ENCODE assay signal across 18 mouse cellular contexts in the genomic region with DNA sequence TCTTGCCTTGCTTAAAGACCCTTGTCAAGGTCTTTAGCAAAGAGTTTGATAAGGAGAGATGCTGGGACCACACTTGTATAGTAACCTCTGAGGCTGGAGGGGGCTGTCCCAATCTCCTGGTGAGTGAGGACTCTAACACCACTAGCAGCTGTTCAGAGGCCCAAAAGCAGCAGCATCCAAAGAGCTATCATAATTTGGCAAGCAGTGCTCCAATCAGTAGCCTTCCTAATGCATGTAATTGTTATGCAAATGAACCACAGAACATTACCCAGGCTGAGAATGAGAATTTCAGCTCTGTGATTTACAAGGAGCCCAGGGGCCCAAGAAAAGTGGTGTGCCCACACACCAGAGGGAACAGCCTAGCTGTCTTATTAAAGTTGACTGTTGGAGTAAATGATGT.
DNase-seq lines count a peak whose midpoint lies in the region; ATAC-seq lines count a peak whose summit lies in the region.
"Had no signal": no experiment of that assay in that cellular context is flagged by ENCODE, and none has a peak within 500 bp of the region (broad histone marks: within the 10 kb centered on the region; RNA-seq: fewer than 3 reads in every experiment).

No protein-coding gene starts in this region.

- no peak overlapping the region for H3K4me3 ChIP-seq in forebrain, embryonic 13.5 days
- no peak overlapping the region for H3K4me3 ChIP-seq in forebrain, embryonic 10.5 days
- no peak overlapping the region for H3K4me3 ChIP-seq in midbrain, embryonic 14.5 days (replicated peaks; ENCODE audit: low read depth, low read length)
- no peak overlapping the region for H3K4me3 ChIP-seq in midbrain, embryonic 13.5 days (replicated peaks)
- no peak overlapping the region for H3K4me3 ChIP-seq in forebrain, embryonic 16.5 days (replicated peaks; ENCODE audit: low read length)
- H3K4me3 ChIP-seq: embryonic facial prominence, embryonic 10.5 days; heart, embryonic 12.5 days; hindbrain, embryonic 10.5 days had no signal

- no peak for DNase-seq in forebrain, embryonic 10.5 days (ENCODE audit: extremely low spot score, low spot score)
- DNase-seq in midbrain, embryonic 14.5 days, result peak; percentile 12
- DNase-seq in Muller cell, postnatal 12 days (ENCODE audit: inconsistent ontology term), result peak; percentile 56
- DNase-seq in spleen, postnatal 10 days (ENCODE audit: low spot score in 2 of 2), result no peak
- DNase-seq in right cerebral cortex, postnatal 10 days (ENCODE audit: low spot score in 2 of 2), result no peak
- DNase-seq: adrenal gland, adult 2 months; cerebellum, adult 2 months; cerebellum, postnatal 10 days; gastrocnemius, postnatal 14 days; kidney, adult 8-10 months had no signal

- no peaks in the 10 kb centered on the region for H3K27me3 ChIP-seq in forebrain, embryonic 13.5 days
- no peaks in the 10 kb centered on the region for H3K27me3 ChIP-seq in forebrain, embryonic 10.5 days (ENCODE audit: poor library complexity, severe bottlenecking)
- H3K27me3 ChIP-seq in midbrain, embryonic 14.5 days (ENCODE audit: control insufficient read depth, insufficient read depth, low read length), result no peaks in the 10 kb centered on the region
- H3K27me3 ChIP-seq in midbrain, embryonic 13.5 days, result no peaks in the 10 kb centered on the region
- H3K27me3 ChIP-seq in forebrain, embryonic 16.5 days (replicated peaks; ENCODE audit: control insufficient read depth, insufficient read depth, low read length), result no peaks in the 10 kb centered on the region
- H3K27me3 ChIP-seq: heart, embryonic 12.5 days had no signal

- H3K4me2 ChIP-seq in forebrain, embryonic 13.5 days, result no peak overlapping the region
- H3K4me2 ChIP-seq in midbrain, embryonic 14.5 days (ENCODE audit: low read length), result no peak overlapping the region
- H3K4me2 ChIP-seq in midbrain, embryonic 13.5 days (replicated peaks), result no peak overlapping the region
- no peak overlapping the region for H3K4me2 ChIP-seq in forebrain, embryonic 16.5 days (ENCODE audit: low read length)
- H3K4me2 ChIP-seq: heart, embryonic 12.5 days had no signal

- H3K9me3 ChIP-seq in forebrain, embryonic 13.5 days (replicated peaks), result no peaks in the 10 kb centered on the region
- no peaks in the 10 kb centered on the region for H3K9me3 ChIP-seq in forebrain, embryonic 10.5 days
- H3K9me3 ChIP-seq in midbrain, embryonic 14.5 days (ENCODE audit: control insufficient read depth, low read length), result no peaks in the 10 kb centered on the region
- no peaks in the 10 kb centered on the region for H3K9me3 ChIP-seq in midbrain, embryonic 13.5 days
- no peaks in the 10 kb centered on the region for H3K9me3 ChIP-seq in forebrain, embryonic 16.5 days (ENCODE audit: control insufficient read depth, low read length)
- H3K9me3 ChIP-seq: embryonic facial prominence, embryonic 10.5 days; heart, embryonic 12.5 days; hindbrain, embryonic 10.5 days had no signal

- ATAC-seq in forebrain, embryonic 13.5 days, result peak; percentile 68; the same call in 1 of the 2 replicates
- ATAC-seq in midbrain, embryonic 14.5 days (ENCODE audit: low FRiP score, low TSS enrichment), result no peak
- ATAC-seq in midbrain, embryonic 13.5 days, result no peak
- peak; percentile 72 for ATAC-seq in forebrain, embryonic 16.5 days
- ATAC-seq: inflammation-experienced regulatory T-cells, adult 6 months; intestine, postnatal 0 days had no signal

- peaks cover 10% of the 10 kb centered on the region for H3K4me1 ChIP-seq in forebrain, embryonic 13.5 days
- peaks cover 7% of the 10 kb centered on the region; the same call in 1 of the 2 replicates for H3K4me1 ChIP-seq in forebrain, embryonic 10.5 days
- H3K4me1 ChIP-seq in midbrain, embryonic 14.5 days (ENCODE audit: control insufficient read depth, insufficient read depth, low read length), result no peaks in the 10 kb centered on the region
- no peaks in the 10 kb centered on the region for H3K4me1 ChIP-seq in midbrain, embryonic 13.5 days (replicated peaks)
- H3K4me1 ChIP-seq in forebrain, embryonic 16.5 days (replicated peaks; ENCODE audit: control insufficient read depth, insufficient read depth, low read length), result peaks cover 4% of the 10 kb centered on the region; the same call in 1 of the 2 replicates
- H3K4me1 ChIP-seq: embryonic facial prominence, embryonic 10.5 days; heart, embryonic 12.5 days had no signal

- no peaks in the 10 kb centered on the region for H3K36me3 ChIP-seq in forebrain, embryonic 13.5 days (ENCODE audit: poor library complexity, severe bottlenecking)
- H3K36me3 ChIP-seq in forebrain, embryonic 10.5 days (replicated peaks), result no peaks in the 10 kb centered on the region
- no peaks in the 10 kb centered on the region for H3K36me3 ChIP-seq in midbrain, embryonic 14.5 days (ENCODE audit: control insufficient read depth, insufficient read depth, low read length)
- no peaks in the 10 kb centered on the region for H3K36me3 ChIP-seq in midbrain, embryonic 13.5 days
- H3K36me3 ChIP-seq in forebrain, embryonic 16.5 days (ENCODE audit: control insufficient read depth, insufficient read depth), result no peaks in the 10 kb centered on the region
- H3K36me3 ChIP-seq: embryonic facial prominence, embryonic 10.5 days; heart, embryonic 12.5 days; hindbrain, embryonic 10.5 days had no signal

- H3K27ac ChIP-seq in forebrain, embryonic 13.5 days, result no peak overlapping the region
- no peak overlapping the region for H3K27ac ChIP-seq in forebrain, embryonic 10.5 days
- no peak overlapping the region for H3K27ac ChIP-seq in midbrain, embryonic 14.5 days (replicated peaks; ENCODE audit: low read depth, low read length)
- no peak overlapping the region for H3K27ac ChIP-seq in midbrain, embryonic 13.5 days
- no peak overlapping the region for H3K27ac ChIP-seq in forebrain, embryonic 16.5 days (ENCODE audit: low read length)
- H3K27ac ChIP-seq: embryonic facial prominence, embryonic 10.5 days; hindbrain, embryonic 10.5 days had no signal

- no peak overlapping the region for H3K9ac ChIP-seq in forebrain, embryonic 13.5 days
- no peak overlapping the region for H3K9ac ChIP-seq in midbrain, embryonic 14.5 days (replicated peaks; ENCODE audit: low read length)
- no peak overlapping the region for H3K9ac ChIP-seq in midbrain, embryonic 13.5 days (replicated peaks)
- no peak overlapping the region for H3K9ac ChIP-seq in forebrain, embryonic 16.5 days (replicated peaks; ENCODE audit: low read depth, low read length)
- H3K9ac ChIP-seq: heart, embryonic 12.5 days had no signal

Comparison
In these comparisons a context has a peak if more than half of its experiments do, and no peak if none do; other contexts are left out.
1. ATAC-seq: peak in forebrain, embryonic 13.5 days (single experiment) and forebrain, embryonic 16.5 days (single experiment); none in midbrain, embryonic 14.5 days (single experiment) and midbrain, embryonic 13.5 days (single experiment).
2. DNase-seq: peak in midbrain, embryonic 14.5 days (single experiment) and Muller cell, postnatal 12 days (single experiment); none in forebrain, embryonic 10.5 days (single experiment), spleen, postnatal 10 days (0 of 2) and right cerebral cortex, postnatal 10 days (0 of 2).